Mouse (Mus musculus): ENCODE measurements around the gene Patl2. TPM values are rescaled to one million over a fixed set of nuclear protein-coding genes. Genes with fewer than 3 reads are reported as not detected.

Patl2 gene
- total and polyA plus RNA-seq, 3 experiments, result not detected

DNA sequence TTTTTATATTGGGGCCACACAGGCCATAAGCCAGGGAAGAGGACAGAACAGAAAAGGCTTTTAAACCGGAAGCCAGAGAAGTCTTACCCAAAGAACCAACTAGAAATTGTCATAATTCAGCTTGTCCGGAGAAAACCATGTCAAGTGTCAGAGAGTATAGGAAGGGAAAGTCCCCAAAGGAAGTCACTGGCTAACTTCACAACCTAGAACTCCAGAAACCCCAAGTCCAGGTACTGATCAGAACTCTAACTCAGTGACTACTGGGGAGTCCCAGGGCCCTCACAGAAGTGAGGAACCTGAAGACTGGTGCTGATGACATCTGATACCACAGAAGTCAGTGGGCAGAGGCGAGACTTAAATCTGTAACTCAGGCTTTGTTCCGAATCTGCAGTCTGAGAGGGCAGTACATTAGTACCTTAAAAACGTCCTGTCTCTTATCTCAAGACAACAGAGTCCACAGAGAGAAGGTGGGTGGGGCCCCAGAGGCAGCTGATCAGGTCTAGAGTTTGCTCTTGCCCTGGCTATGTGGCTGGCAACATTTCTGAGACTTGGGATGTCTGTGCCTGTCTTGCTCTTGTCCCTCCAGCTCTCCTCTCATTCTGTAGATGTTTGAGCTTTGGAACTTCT is 48.0 kb downstream of the Patl2 start:
- Histone ChIP-seq H3K36me3 (replicated peaks in 1 of 2; ENCODE audit: control insufficient read depth in 1 of 2, insufficient read depth in 1 of 2, low read length in 1 of 2) (no peaks in the 10 kb centered on the region), H3K4me1 (ENCODE audit: control insufficient read depth in 1 of 2, insufficient read depth in 2 of 2) (peaks cover 16 to 27% of the 10 kb centered on the region in 2 experiments), H3K27ac (ENCODE audit: insufficient read depth, low read depth) (no peak overlapping the region; the same call in 1 of the 2 replicates), H3K27me3 (replicated peaks) (no peaks in the 10 kb centered on the region), H3K9me3 (replicated peaks; ENCODE audit: low read length) (peaks cover 3% of the 10 kb centered on the region), H3K4me2 (ENCODE audit: insufficient read depth, low read depth, poor library complexity, severe bottlenecking) (0 out of 2 replicates have a peak overlapping the region, but pooled peaks have one; percentile 46), H3K9ac (ENCODE audit: insufficient read depth, low read depth) (peak overlapping the region; percentile 28; the same call in 1 of the 2 replicates), H3K79me2 (replicated peaks; ENCODE audit: control insufficient read depth, extremely low read depth, insufficient read depth, poor library complexity, severe bottlenecking) (no peaks in the 10 kb centered on the region), H3K4me3 (replicated peaks in 1 of 3; ENCODE audit: low read depth in 2 of 3, low read length in 2 of 3, poor library complexity in 1 of 3) (no peak overlapping the region)
- no peak for DNase-seq (ENCODE audit: extremely low read depth)
- in situ Hi-C loops (cut with MboI; ENCODE audit: low pct_ligation_motif_present, low pct_unique_long_range_greater_than_20kb, low sequenced_read_pairs) (no loop called here), dilution Hi-C loops (cut with MboI; ENCODE audit: extremely low pct_ligation_motif_present, extremely low pct_unique_long_range_greater_than_20kb, low sequenced_read_pairs) (no loop called here)
- TF ChIP-seq SMC3 (IDR thresholded peaks at IDR 0.05; ENCODE audit: low read depth, low read length) (no peak), MAZ (IDR thresholded peaks at IDR 0.05; ENCODE audit: low read depth, low read length) (no peak; the same call in 1 of the 2 replicates), EP300 (IDR thresholded peaks at IDR 0.05; ENCODE audit: low read length) (no peak), IRF4 (IDR thresholded peaks at IDR 0.05; ENCODE audit: low read depth, low read length) (peak; percentile 30; the same call in 1 of the 2 replicates), ELF1 (IDR thresholded peaks at IDR 0.05; ENCODE audit: low read depth, low read length) (peak; percentile 32; the same call in 1 of the 2 replicates), NELFE (IDR thresholded peaks at IDR 0.05; ENCODE audit: low read depth, low read length) (no peak)

DNA sequence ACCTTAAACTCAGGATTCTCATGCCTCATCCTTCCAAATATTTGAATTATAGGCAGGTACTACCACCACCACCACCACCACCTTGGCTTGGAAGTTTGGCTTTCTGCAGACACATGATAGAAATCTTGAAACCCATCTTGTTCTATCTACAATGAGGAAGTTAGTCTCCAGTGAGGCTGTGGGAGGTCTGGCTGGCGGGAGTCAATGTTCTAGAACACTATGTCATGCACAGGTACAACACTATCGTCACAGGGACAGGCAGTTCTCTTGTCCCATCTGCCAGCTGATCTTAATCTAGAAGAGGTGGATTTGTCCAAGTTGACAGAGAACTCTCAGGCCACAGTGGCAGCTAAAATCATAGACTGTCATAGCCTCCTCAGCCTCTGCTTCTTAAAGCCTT is 53.4 kb downstream of the Patl2 start:
- Histone ChIP-seq H3K27ac (ENCODE audit: insufficient read depth, low read depth) (no peak overlapping the region), H3K9ac (ENCODE audit: insufficient read depth, low read depth) (no peak overlapping the region), H3K27me3 (replicated peaks) (peaks cover 10% of the 10 kb centered on the region), H3K4me1 (ENCODE audit: control insufficient read depth in 1 of 2, insufficient read depth in 2 of 2) (peaks cover 9 to 25% of the 10 kb centered on the region in 2 experiments), H3K4me2 (ENCODE audit: insufficient read depth, low read depth, poor library complexity, severe bottlenecking) (no peak overlapping the region), H3K9me3 (replicated peaks; ENCODE audit: low read length) (peaks cover 3% of the 10 kb centered on the region), H3K79me2 (replicated peaks; ENCODE audit: control insufficient read depth, extremely low read depth, insufficient read depth, poor library complexity, severe bottlenecking) (no peaks in the 10 kb centered on the region), H3K36me3 (replicated peaks in 1 of 2; ENCODE audit: control insufficient read depth in 1 of 2, insufficient read depth in 1 of 2, low read length in 1 of 2) (no peaks in the 10 kb centered on the region), H3K4me3 (replicated peaks in 1 of 3; ENCODE audit: low read depth in 2 of 3, low read length in 2 of 3, poor library complexity in 1 of 3) (no peak overlapping the region)
- in situ Hi-C loops (cut with MboI; ENCODE audit: low pct_ligation_motif_present, low pct_unique_long_range_greater_than_20kb, low sequenced_read_pairs), result no loop called here
- DNase-seq (ENCODE audit: extremely low read depth), result no peak
- dilution Hi-C loops (cut with MboI; ENCODE audit: extremely low pct_ligation_motif_present, extremely low pct_unique_long_range_greater_than_20kb, low sequenced_read_pairs), result no loop called here
- no peak for TF ChIP-seq CHD1 (IDR thresholded peaks at IDR 0.05; ENCODE audit: low read depth, low read length)
- no peak for TF ChIP-seq TBP (conservative IDR thresholded peaks at IDR 0.05; ENCODE audit: low read depth, low read length)
- TF ChIP-seq CHD2 (IDR thresholded peaks at IDR 0.05; ENCODE audit: low read length), result no peak
- no peak for TF ChIP-seq JUND (conservative IDR thresholded peaks at IDR 0.05; ENCODE audit: low read depth, low read length)
- no peak for TF ChIP-seq CTCF (conservative IDR thresholded peaks at IDR 0.05 in 1 of 2, IDR thresholded peaks at IDR 0.05 in 1 of 2; ENCODE audit: low read depth in 2 of 2, low read length in 2 of 2)
- no peak for TF ChIP-seq PAX5 (IDR thresholded peaks at IDR 0.05; ENCODE audit: low read length)
- no peak for TF ChIP-seq MYC (IDR thresholded peaks at IDR 0.05; ENCODE audit: low read depth, low read length)
- no peak for TF ChIP-seq RCOR1 (conservative IDR thresholded peaks at IDR 0.05; ENCODE audit: low read depth, low read length)
- TF ChIP-seq RAD21 (IDR thresholded peaks at IDR 0.05; ENCODE audit: low read depth, low read length), result no peak
- no peak for TF ChIP-seq MAX (IDR thresholded peaks at IDR 0.05; ENCODE audit: low read length)
- no peak for TF ChIP-seq POLR2AphosphoS2 (IDR thresholded peaks at IDR 0.05; ENCODE audit: low read depth, low read length)
- TF ChIP-seq ZKSCAN1 (IDR thresholded peaks at IDR 0.05; ENCODE audit: borderline replicate concordance, low read depth, low read length), result no peak
- no peak for TF ChIP-seq KAT2A (IDR thresholded peaks at IDR 0.05; ENCODE audit: insufficient replicate concordance, low read length)
- no peak for TF ChIP-seq USF2 (conservative IDR thresholded peaks at IDR 0.05; ENCODE audit: low read depth, low read length)
- no peak for TF ChIP-seq ZNF384 (IDR thresholded peaks at IDR 0.05; ENCODE audit: low read depth, low read length)
- TF ChIP-seq TCF12 (IDR thresholded peaks at IDR 0.05; ENCODE audit: low read depth, low read length), result no peak
- no peak for TF ChIP-seq EP300 (IDR thresholded peaks at IDR 0.05; ENCODE audit: low read length)
- no peak for TF ChIP-seq IRF4 (IDR thresholded peaks at IDR 0.05; ENCODE audit: low read depth, low read length)
- TF ChIP-seq SMC3 (IDR thresholded peaks at IDR 0.05; ENCODE audit: low read depth, low read length), result no peak
- TF ChIP-seq SIN3A (IDR thresholded peaks at IDR 0.05; ENCODE audit: low read length), result no peak
